Mouse (Mus musculus) lung, embryonic 14.5 days (tissue): ENCODE measurements around the gene Rdx. TPM values are rescaled to one million over a fixed set of nuclear protein-coding genes. Genes with fewer than 3 reads are reported as not detected.
"Not testable (repeated sequence)": the region's sequence is repeated elsewhere in the genome, so short reads cannot be mapped to it uniquely, and the experiment has no call there.

ENCODE experiments used
- ATAC-seq: fragments of 200-750 bp; cut with Nextera tagmentation; 2 replicates; pipeline ENCODE4 v1.8.0; 2017; ENCODE audit warnings: mild to moderate bottlenecking, moderate TSS enrichment, moderate library complexity; ENCODE audit not compliant: insufficient read depth
- DNase-seq: peaks from one replicate; pipeline ENCODE4 v3.0.0-alpha.2; 2015
- H3K27ac ChIP-seq: fragments of 300-500 bp; sonication (generic); 2 replicates; pipeline ENCODE4 v1.5.1; 2014; ENCODE audit warnings: low read depth, mild to moderate bottlenecking, moderate library complexity
- H3K27me3 ChIP-seq: fragments of 300-500 bp; sonication (generic); 2 replicates; pipeline ENCODE4 v1.6.1; 2014; ENCODE audit warnings: low read length, control low read depth; ENCODE audit not compliant: insufficient read depth
- H3K36me3 ChIP-seq: fragments of 300-500 bp; sonication (generic); 2 replicates; pipeline ENCODE4 v1.6.1; 2014; ENCODE audit warnings: control low read depth; ENCODE audit not compliant: insufficient read depth
- H3K4me1 ChIP-seq: fragments of 300-500 bp; sonication (generic); 2 replicates; pipeline ENCODE4 v1.6.1; 2014; ENCODE audit warnings: antibody characterized with exemption, control low read depth; ENCODE audit not compliant: insufficient read depth
- H3K4me2 ChIP-seq: fragments of 300-500 bp; sonication (generic); 2 replicates; pipeline ENCODE4 v1.6.1; 2014; ENCODE audit warnings: mild to moderate bottlenecking
- H3K4me3 ChIP-seq: fragments of 300-500 bp; sonication (generic); 2 replicates; pipeline ENCODE4 v1.5.1; 2014; ENCODE audit warnings: low read depth, low read length
- H3K9ac ChIP-seq: fragments of 300-500 bp; sonication (generic); 2 replicates; pipeline ENCODE4 v1.6.1; 2014
- H3K9me3 ChIP-seq: fragments of 300-500 bp; sonication (generic); 2 replicates; pipeline ENCODE4 v1.6.1; 2016; ENCODE audit warnings: low read depth, low read length, control low read depth
- CTCF ChIP-seq: IDR thresholded peaks from 2 replicates; pipeline ENCODE4 v1.5.1; 2016; ENCODE audit warnings: antibody characterized with exemption, low read depth
- WGBS: fragments of 180-500 bp; shearing (Covaris S2); extraction: QIAGEN DNeasy Blood & Tissue Kit; methylation state at CpG from one replicate; pipeline ENCODE4 v1.1.7; 2014; 5-methylcytosine and 5-hydroxymethylcytosine counted together
- polyA plus RNA-seq: library from polyadenylated mRNA; unstranded; fragments of >200 nt; fragmentation: Nextera tagmentation; extraction: Ambion mirVana; gene quantifications from 2 replicates; pipeline ENCODE4 v1.2.1, GENCODE M21; 2014

Gene Rdx
- polyA plus RNA-seq, 1 experiment from 2014 or later = 168 TPM

- ATAC-seq = no peak
- Histone ChIP-seq H3K4me1 (peaks cover 5% of the 10 kb centered on the region; the same call in 1 of the 2 replicates), H3K4me3 (no peak overlapping the region), H3K36me3 (0 out of 2 replicates have a peak, but pooled peaks cover 2% of the 10 kb centered on the region), H3K27me3 (no peaks in the 10 kb centered on the region), H3K27ac (no peak overlapping the region), H3K4me2 (no peak overlapping the region), H3K9ac (no peak overlapping the region), H3K9me3 (no peaks in the 10 kb centered on the region)
- no peak for TF ChIP-seq CTCF
- no peak for DNase-seq
- WGBS = 67% methylated on average over 3 of the region's 3 CpGs
Observed at GRCm38 (mm10) chr9:52055313-52055712, 8.3 kb downstream of the Rdx start.

DNA sequence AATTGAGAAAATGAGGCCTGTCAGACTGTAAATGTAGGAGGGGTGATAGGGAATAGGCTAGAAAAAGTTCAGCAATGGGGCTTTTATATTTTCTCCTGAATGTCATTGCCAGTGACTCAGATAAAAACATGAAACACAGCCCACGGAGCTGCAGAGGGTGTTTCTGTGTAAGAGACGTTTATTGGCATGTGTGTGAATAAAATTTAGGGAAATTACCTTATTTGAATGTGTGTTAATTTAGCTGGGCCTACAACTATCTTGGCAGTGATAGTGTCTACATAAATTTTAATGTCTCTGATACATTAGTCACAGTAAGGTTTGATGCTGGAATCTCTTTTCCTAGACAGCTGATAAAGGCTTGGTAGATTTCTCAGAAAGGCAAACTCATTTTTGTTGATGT, 12.8 kb downstream of the Rdx start:
- Histone ChIP-seq H3K9me3 (no peaks in the 10 kb centered on the region), H3K4me2 (no peak overlapping the region), H3K36me3 (peaks cover 29% of the 10 kb centered on the region), H3K27ac (no peak overlapping the region), H3K4me3 (no peak overlapping the region), H3K27me3 (no peaks in the 10 kb centered on the region), H3K4me1 (no peaks in the 10 kb centered on the region), H3K9ac (no peak overlapping the region)
- DNase-seq (no peak), ATAC-seq (no peak)
- no peak for TF ChIP-seq CTCF
- WGBS = 48% methylated on average over 2 of the region's 2 CpGs

GRCm38 (mm10) chr9:52070052-52070451, 23.1 kb downstream of the Rdx start:
- no peak overlapping the region for H3K27ac ChIP-seq
- WGBS = 94% methylated on average over 2 of the region's 2 CpGs
- no peaks in the 10 kb centered on the region for H3K9me3 ChIP-seq
- no peak for TF ChIP-seq CTCF
- H3K4me1 ChIP-seq = no peaks in the 10 kb centered on the region
- no peak overlapping the region for H3K4me3 ChIP-seq
- no peak overlapping the region for H3K4me2 ChIP-seq
- no peak overlapping the region for H3K9ac ChIP-seq
- H3K27me3 ChIP-seq = no peaks in the 10 kb centered on the region
- no peak for DNase-seq
- peaks cover 80% of the 10 kb centered on the region for H3K36me3 ChIP-seq
- no peak for ATAC-seq

- not testable (repeated sequence) for H3K9ac ChIP-seq, H3K4me2 ChIP-seq, DNase-seq, H3K27me3 ChIP-seq, ATAC-seq, H3K27ac ChIP-seq, H3K9me3 ChIP-seq, H3K4me3 ChIP-seq, H3K4me1 ChIP-seq
- H3K36me3 ChIP-seq = peaks cover 80% of the 10 kb centered on the region
Observed at GRCm38 (mm10) chr9:52071352-52071751, 24.4 kb downstream of the Rdx start.

DNA sequence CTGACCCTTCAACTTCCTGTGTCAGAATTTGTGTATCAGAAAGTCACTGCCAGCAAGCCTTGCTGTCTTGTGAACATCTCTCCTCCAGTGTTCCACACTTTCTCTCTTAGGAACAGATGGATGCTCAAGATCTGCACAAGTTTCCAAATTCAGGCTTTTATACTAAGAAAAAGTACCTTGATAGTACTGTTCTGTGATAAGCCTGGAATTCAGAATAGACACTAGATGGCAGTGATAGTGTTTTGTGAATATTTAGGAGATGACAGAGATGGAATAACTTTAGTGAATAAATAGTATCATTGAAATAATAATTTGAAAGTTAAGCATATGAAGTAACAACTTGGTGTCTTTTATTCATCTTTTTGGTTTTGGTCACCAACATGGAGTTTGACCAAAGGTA, 25.2 kb downstream of the Rdx start:
- DNase-seq (no peak), ATAC-seq (no peak)
- Histone ChIP-seq H3K9ac (no peak overlapping the region), H3K36me3 (peaks cover 81% of the 10 kb centered on the region), H3K4me1 (no peaks in the 10 kb centered on the region), H3K4me3 (no peak overlapping the region), H3K4me2 (no peak overlapping the region), H3K27me3 (no peaks in the 10 kb centered on the region), H3K27ac (no peak overlapping the region), H3K9me3 (no peaks in the 10 kb centered on the region)
- no peak for TF ChIP-seq CTCF

DNA sequence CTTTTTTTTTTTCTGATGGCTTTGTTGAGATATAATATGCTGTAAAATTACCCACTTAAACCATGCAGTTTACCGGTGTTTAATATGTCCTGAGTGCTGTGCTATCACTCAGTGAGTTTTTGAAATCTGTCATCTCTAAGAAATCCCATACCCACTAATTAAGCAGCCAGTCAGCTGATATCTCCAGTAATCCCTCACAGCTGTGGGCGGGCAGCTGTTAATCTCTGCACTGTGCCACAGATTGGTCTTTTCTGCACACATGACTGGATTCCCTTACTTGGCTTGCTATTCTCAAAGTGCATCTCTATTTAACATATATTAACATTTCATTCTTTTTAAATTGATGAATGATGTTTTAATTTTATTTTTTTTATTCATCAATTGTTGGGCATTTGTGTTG, 29.1 kb downstream of the Rdx start:
- Histone ChIP-seq H3K4me3 (no peak overlapping the region), H3K4me1 (no peaks in the 10 kb centered on the region), H3K9ac (no peak overlapping the region), H3K27ac (no peak overlapping the region), H3K9me3 (no peaks in the 10 kb centered on the region), H3K36me3 (peaks cover 75% of the 10 kb centered on the region), H3K27me3 (no peaks in the 10 kb centered on the region), H3K4me2 (no peak overlapping the region)
- ATAC-seq (no peak), DNase-seq (no peak)
- no peak for TF ChIP-seq CTCF
- WGBS = 82% methylated on average over 2 of the region's 2 CpGs

- 81% methylated on average over 1 of the region's 1 CpGs for WGBS
- ATAC-seq (no peak), DNase-seq (no peak)
- Histone ChIP-seq H3K27ac (no peak overlapping the region), H3K27me3 (no peaks in the 10 kb centered on the region), H3K9me3 (no peaks in the 10 kb centered on the region), H3K4me1 (no peaks in the 10 kb centered on the region), H3K9ac (no peak overlapping the region), H3K4me2 (no peak overlapping the region), H3K36me3 (peaks cover 78% of the 10 kb centered on the region), H3K4me3 (no peak overlapping the region)
- no peak for TF ChIP-seq CTCF
Observed at GRCm38 (mm10) chr9:52077692-52078091, 30.7 kb downstream of the Rdx start.

DNA sequence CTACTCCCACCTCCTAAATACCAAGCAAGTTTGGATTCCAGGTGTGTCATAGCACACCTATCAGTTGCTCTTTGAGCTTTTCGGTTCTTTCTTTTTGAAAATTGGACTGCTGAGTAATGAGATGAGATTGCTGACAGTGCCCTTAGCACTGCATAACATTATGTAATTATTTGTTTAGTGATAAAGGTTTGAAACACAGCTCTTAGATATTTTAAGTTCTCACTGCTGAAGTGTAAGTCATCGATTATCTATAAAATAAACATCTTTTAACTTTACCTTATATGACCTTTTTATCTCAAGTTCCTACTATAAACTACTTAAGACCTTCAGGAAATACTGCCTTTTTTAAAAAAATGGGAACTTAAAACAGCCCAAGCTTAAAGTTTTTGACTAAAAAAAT, 35.0 kb downstream of the Rdx start:
- H3K9me3 ChIP-seq = no peaks in the 10 kb centered on the region
- no peak overlapping the region for H3K4me3 ChIP-seq
- H3K36me3 ChIP-seq = peaks cover 74% of the 10 kb centered on the region
- DNase-seq (no peak), ATAC-seq (no peak)
- TF ChIP-seq CTCF = no peak
- H3K27ac ChIP-seq = no peak overlapping the region
- H3K4me2 ChIP-seq = no peak overlapping the region
- no peaks in the 10 kb centered on the region for H3K27me3 ChIP-seq
- H3K4me1 ChIP-seq = no peaks in the 10 kb centered on the region
- 45% methylated on average over 2 of the region's 2 CpGs for WGBS
- H3K9ac ChIP-seq = no peak overlapping the region
